Mouse (Mus musculus): ENCODE measurements around the gene Capn10. TPM values are rescaled to one million over a fixed set of nuclear protein-coding genes. Genes with fewer than 3 reads are reported as not detected.
A peak's percentile ranks its signal among the peaks of the same experiment; 100 is the strongest.

The Capn10 gene
- 27.7 and 30.4 TPM in 2 replicates for polyA plus RNA-seq (2015; fragmentation: Nextera tagmentation; extraction: Ambion mirVana)

DNA sequence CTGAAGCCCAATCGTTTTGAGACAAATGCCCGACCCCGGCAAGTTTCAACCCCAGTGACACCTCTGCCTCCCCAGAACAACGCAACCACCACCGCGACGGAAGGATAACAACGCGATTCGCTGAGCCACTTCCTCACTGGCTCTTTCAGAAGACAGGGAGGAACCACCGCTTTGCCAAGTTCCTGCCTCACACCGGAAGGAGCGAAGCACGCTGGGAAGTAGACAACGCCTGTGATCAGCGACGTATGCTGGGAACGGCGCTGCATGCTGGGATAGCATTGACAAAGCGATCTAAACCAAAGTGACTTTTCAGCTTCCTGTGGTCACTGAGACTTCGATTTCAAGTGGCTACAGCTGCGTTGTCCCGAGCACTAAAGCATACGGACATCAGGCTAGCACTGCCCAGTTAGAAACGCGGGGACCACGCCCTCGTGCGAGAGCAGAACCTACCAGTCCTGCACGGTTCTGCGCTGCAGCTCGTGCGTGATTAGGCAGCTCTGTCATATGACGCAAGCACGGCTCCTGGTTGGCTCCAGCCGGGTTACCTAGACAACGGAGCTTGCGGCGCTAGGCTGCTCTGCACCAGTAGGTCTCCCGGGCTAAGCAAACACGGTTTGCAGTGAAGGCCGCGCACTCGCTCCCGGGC, at the start of gene Capn10:
Capn10 (plus strand) TSS at position 195 of the 646 bp plus-strand sequence.
- peak; percentile 99 for ATAC-seq (ENCODE audit: borderline replicate concordance, extremely low read depth, low FRiP score, low TSS enrichment)
- Histone ChIP-seq H3K36me3 (peaks cover 10% of the 10 kb centered on the region), H3K9me3 (no peaks in the 10 kb centered on the region), H3K4me3 (peak within 1 kb of the TSS; percentile 78), H3K9ac (peak within 1 kb of the TSS; percentile 71), H3K27ac (peak within 1 kb of the TSS; percentile 97), H3K4me1 (peaks cover 22% of the 10 kb centered on the region), H3K4me2 (peak within 1 kb of the TSS; percentile 87), H3K27me3 (no peaks in the 10 kb centered on the region)
- under 1% methylated on average over 45 of the region's 45 CpGs for WGBS

DNA sequence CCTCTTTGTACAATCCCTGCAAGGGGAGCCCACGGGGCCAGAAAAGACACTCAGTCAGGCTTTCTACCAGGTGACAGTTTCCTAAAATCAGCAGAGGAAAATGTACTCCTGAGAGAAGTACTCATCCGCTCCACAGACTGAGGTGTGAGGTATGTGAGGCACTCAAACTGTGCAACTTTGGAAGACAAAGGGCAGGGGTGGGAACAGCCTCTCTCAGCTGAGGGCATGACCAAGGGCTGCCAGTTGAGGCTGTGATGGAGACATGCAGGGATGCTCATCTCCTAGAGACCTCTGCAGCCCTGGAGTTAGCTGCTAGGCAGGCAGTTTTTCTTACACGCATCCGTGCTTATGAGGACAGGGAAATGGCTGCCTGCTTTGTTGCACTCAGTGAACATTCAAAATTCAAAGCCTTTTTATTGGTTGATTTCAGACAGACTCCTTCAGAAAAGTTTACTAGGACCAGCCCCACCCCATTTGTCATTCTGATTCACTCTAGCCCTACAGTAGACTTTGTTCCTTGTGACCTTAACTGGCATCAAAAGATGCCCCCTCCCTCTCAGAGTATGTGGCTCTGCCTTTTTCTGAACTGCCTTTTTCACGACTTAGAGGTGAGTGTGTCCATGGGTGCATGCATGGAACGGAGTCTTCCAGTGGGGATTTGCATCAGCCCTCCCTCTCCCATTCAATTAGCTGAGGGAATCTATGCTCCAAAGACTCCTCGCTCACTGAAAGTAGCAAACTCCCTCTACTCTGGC, 45.1 kb upstream of the Capn10 start:
- Histone ChIP-seq H3K4me3 (no peak overlapping the region), H3K36me3 (no peaks in the 10 kb centered on the region), H3K9ac (no peak overlapping the region), H3K4me1 (no peaks in the 10 kb centered on the region), H3K4me2 (no peak overlapping the region), H3K27me3 (no peaks in the 10 kb centered on the region), H3K9me3 (no peaks in the 10 kb centered on the region), H3K27ac (no peak overlapping the region)
- WGBS: 62% methylated on average over 7 of the region's 7 CpGs
- ATAC-seq (ENCODE audit: borderline replicate concordance, extremely low read depth, low FRiP score, low TSS enrichment): no peak

GRCm38 (mm10) chr1:92892791-92893190, 41.4 kb upstream of the Capn10 start:
- H3K4me1 ChIP-seq: no peaks in the 10 kb centered on the region
- no peaks in the 10 kb centered on the region for H3K27me3 ChIP-seq
- H3K4me3 ChIP-seq: no peak overlapping the region
- no peak for ATAC-seq (ENCODE audit: borderline replicate concordance, extremely low read depth, low FRiP score, low TSS enrichment)
- no peaks in the 10 kb centered on the region for H3K9me3 ChIP-seq
- 58% methylated on average over 3 of the region's 3 CpGs for WGBS
- H3K36me3 ChIP-seq: no peaks in the 10 kb centered on the region
- no peak overlapping the region for H3K27ac ChIP-seq
- H3K4me2 ChIP-seq: no peak overlapping the region
- no peak overlapping the region for H3K9ac ChIP-seq

GRCm38 (mm10) chr1:92893896-92894295, 40.3 kb upstream of the Capn10 start:
- no peaks in the 10 kb centered on the region; the same call in 1 of the 2 replicates for H3K27me3 ChIP-seq
- H3K9ac ChIP-seq: no peak overlapping the region
- no peak overlapping the region for H3K4me3 ChIP-seq
- H3K4me1 ChIP-seq: no peaks in the 10 kb centered on the region
- ATAC-seq (ENCODE audit: borderline replicate concordance, extremely low read depth, low FRiP score, low TSS enrichment): no peak
- H3K9me3 ChIP-seq: no peaks in the 10 kb centered on the region
- H3K36me3 ChIP-seq: no peaks in the 10 kb centered on the region
- 60% methylated on average over 3 of the region's 3 CpGs for WGBS
- no peak overlapping the region for H3K27ac ChIP-seq
- no peak overlapping the region for H3K4me2 ChIP-seq

GRCm38 (mm10) chr1:92895089-92895488, 39.1 kb upstream of the Capn10 start:
- H3K4me3 ChIP-seq: no peak overlapping the region
- H3K9me3 ChIP-seq: no peaks in the 10 kb centered on the region
- no peaks in the 10 kb centered on the region for H3K4me1 ChIP-seq
- no peaks in the 10 kb centered on the region for H3K36me3 ChIP-seq
- ATAC-seq (ENCODE audit: borderline replicate concordance, extremely low read depth, low FRiP score, low TSS enrichment): no peak
- no peak overlapping the region for H3K9ac ChIP-seq
- no peak overlapping the region for H3K27ac ChIP-seq
- no peak overlapping the region for H3K4me2 ChIP-seq
- H3K27me3 ChIP-seq: peaks cover 8% of the 10 kb centered on the region; the same call in 1 of the 2 replicates
- 9% methylated on average over 3 of the region's 3 CpGs for WGBS

DNA sequence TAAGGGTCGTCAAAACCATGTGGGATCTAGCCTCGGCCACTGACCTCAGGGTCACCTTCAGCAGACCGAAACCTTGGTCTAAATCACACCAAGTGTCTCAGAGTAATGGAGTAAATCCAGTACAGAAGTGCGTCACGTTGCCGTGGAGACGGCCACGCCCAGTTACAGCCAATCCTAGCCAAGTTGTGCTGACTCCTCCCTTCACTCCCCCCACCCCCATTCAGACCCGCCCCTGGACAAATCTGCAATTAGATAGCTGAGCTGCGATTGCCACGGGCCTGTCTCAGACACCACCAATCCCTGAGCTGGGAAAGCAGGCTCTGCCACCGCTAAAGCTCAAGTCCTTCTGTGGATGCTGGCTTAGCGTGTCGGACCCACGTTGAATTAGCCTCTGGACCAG, 31.4 kb upstream of the Capn10 start, which contains the start of gene Ankmy1:
Ankmy1 (minus strand) TSS at position 121 of the 400 bp plus-strand sequence.
- Histone ChIP-seq H3K9me3 (no peaks in the 10 kb centered on the region), H3K36me3 (no peaks in the 10 kb centered on the region), H3K9ac (no peak within 1 kb of the TSS), H3K27ac (no peak within 1 kb of the TSS), H3K4me3 (peak within 1 kb of the TSS; percentile 21), H3K27me3 (peaks cover 25% of the 10 kb centered on the region), H3K4me2 (peak within 1 kb of the TSS; percentile 53), H3K4me1 (peaks cover 18% of the 10 kb centered on the region)
- peak; percentile 49; the same call in 1 of the 2 replicates for ATAC-seq (ENCODE audit: borderline replicate concordance, extremely low read depth, low FRiP score, low TSS enrichment)
- under 1% methylated on average over 15 of the region's 15 CpGs for WGBS

DNA sequence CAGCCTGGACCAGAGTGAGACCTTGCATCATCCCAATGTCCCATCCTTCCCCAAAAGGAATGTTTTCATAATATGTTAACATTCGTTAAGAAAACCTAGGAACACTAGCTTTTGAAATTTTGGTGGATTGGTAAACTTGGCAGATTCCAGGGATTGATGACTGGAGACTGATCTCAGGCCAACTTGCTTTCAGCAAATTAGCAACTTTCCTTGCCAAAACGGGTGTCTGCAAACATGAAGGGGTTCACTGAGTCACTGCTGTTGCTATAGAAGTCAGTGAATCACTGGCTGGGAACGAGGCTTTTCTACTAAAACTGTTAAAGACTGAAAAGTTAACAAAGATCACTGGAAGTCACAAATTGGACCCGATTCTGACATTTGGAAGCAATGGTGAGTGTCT, 30.5 kb upstream of the Capn10 start:
- Histone ChIP-seq H3K36me3 (no peaks in the 10 kb centered on the region), H3K27me3 (peaks cover 25% of the 10 kb centered on the region), H3K4me3 (no peak overlapping the region), H3K4me1 (peaks cover 22% of the 10 kb centered on the region), H3K9me3 (no peaks in the 10 kb centered on the region), H3K4me2 (no peak overlapping the region), H3K27ac (no peak overlapping the region), H3K9ac (no peak overlapping the region)
- WGBS: 59% methylated on average over 4 of the region's 4 CpGs
- no peak for ATAC-seq (ENCODE audit: borderline replicate concordance, extremely low read depth, low FRiP score, low TSS enrichment)

DNA sequence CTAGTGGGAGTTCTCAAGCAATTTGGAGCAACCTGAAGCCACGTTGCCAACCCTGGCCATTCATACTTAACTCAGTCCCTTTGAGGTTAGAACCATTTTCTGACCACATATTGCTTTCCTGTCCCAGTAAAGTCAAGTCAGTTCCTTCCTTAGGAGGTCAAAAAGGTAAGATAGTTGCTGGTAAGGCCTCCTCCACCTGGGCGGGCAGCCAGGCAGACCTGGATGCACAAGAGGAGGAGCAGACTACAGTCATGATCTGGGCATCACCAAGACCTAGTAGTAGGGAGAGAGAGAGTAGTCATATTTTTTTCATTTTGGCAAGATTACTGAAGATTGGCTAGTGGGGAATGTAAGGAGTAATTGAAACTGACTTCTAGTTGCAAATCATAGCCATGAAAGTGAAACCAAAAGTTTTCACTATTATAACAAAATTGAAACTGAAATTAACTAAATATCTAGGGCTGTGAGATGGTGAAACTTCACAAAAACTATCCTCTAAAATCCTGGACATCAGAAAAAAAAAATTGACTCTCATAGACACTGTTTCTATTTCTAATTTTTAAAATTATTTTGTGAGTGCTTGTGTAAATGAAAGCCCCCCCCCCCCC, 28.4 kb upstream of the Capn10 start:
- WGBS: 92% methylated on average over 2 of the region's 2 CpGs
- Histone ChIP-seq H3K27ac (no peak overlapping the region), H3K4me3 (no peak overlapping the region)

DNA sequence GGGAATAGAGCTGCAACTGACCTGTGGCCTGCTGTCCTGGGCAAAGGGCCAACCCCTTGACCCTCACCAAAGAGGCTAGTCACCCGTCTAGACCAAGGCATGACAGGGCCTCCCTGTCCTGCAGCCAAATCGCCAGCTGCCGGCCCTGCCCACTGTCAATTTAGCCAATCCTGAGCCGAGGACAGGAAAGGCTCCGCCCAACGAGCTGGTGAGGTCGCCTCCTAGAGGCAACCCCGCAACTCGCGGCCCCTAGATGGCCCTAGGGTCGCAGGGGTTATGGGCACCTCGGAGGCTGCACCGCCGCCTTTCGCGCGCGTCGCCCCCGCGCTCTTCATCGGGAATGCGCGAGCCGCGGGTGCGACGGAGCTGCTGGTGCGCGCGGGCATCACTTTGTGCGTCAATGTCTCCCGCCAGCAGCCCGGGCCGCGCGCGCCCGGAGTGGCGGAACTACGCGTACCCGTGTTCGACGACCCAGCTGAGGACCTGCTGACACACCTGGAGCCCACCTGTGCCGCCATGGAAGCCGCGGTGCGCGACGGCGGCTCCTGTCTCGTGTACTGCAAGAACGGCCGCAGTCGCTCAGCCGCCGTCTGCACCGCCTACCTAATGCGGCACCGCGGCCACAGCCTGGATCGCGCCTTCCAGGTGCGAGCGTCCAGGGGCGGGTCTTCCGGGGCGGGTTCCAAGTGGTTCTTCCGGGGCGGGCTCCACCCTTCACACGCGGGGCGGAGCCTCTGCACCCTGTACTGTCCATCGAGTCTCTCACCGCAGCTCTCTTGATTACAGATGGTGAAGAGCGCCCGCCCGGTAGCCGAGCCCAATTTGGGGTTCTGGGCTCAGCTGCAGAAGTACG, 27.2 kb upstream of the Capn10 start, which contains the start of gene Dusp28:
Dusp28 (plus strand) TSS at position 203 of the 853 bp plus-strand sequence.
- ATAC-seq (ENCODE audit: borderline replicate concordance, extremely low read depth, low FRiP score, low TSS enrichment): peak; percentile 91
- Histone ChIP-seq H3K4me3 (peak within 1 kb of the TSS; percentile 55), H3K27ac (peak within 1 kb of the TSS; percentile 87), H3K4me1 (peaks cover 39% of the 10 kb centered on the region), H3K27me3 (peaks cover 4% of the 10 kb centered on the region; the same call in 1 of the 2 replicates), H3K36me3 (no peaks in the 10 kb centered on the region), H3K9ac (peak within 1 kb of the TSS; percentile 55), H3K4me2 (peak within 1 kb of the TSS; percentile 74), H3K9me3 (no peaks in the 10 kb centered on the region)
- WGBS: under 1% methylated on average over 81 of the region's 81 CpGs

More for the DNA sequence above, 28.4 kb upstream of the Capn10 start:
- Histone ChIP-seq H3K9me3 (no peaks in the 10 kb centered on the region), H3K9ac (no peak overlapping the region), H3K4me2 (no peak overlapping the region), H3K27me3 (peaks cover 16% of the 10 kb centered on the region), H3K36me3 (no peaks in the 10 kb centered on the region), H3K4me1 (peaks cover 32% of the 10 kb centered on the region)
- ATAC-seq (ENCODE audit: borderline replicate concordance, extremely low read depth, low FRiP score, low TSS enrichment): no peak

DNA sequence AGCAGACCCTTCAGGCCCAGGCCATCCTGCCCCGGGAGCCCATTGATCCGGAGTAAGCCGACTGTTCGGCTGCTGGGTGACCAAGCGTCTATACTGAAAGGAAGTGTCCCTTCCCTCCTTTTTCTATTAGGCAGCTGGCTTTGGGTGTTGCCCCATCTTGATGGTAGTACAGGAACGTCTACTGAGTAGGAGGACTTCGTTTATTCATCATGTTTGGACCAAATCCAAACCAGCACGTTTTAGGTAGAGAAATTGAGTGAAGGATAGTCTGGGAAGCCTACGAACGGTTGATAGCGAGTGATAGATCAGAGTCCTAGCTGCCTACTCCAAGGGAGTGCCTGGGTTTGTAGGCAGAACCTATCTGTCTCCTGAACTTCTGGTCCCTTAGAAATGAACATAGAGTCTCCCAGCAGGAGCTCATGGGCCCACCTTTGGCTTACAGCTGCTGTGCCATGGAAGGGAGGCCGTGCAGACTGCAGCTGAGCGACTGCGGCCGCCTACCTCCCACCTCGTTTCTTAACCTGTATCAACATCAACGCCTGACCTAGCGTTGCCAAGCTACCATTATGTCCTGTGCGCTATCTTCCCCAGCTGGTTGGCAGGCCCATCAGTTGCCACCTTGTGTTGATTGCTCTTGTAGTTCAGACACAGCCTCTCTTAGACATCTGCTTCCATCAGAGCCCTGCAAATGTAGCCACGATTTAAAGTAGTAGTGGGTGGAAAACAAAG, 26.4 kb upstream of the Capn10 start:
- Histone ChIP-seq H3K36me3 (no peaks in the 10 kb centered on the region), H3K4me3 (peak overlapping the region; percentile 55), H3K27me3 (no peaks in the 10 kb centered on the region), H3K9me3 (no peaks in the 10 kb centered on the region), H3K4me2 (peak overlapping the region; percentile 74), H3K27ac (peak overlapping the region; percentile 87), H3K4me1 (peaks cover 41% of the 10 kb centered on the region), H3K9ac (peak overlapping the region; percentile 55)
- no peak for ATAC-seq (ENCODE audit: borderline replicate concordance, extremely low read depth, low FRiP score, low TSS enrichment)
- 37% methylated on average over 20 of the region's 20 CpGs for WGBS

DNA sequence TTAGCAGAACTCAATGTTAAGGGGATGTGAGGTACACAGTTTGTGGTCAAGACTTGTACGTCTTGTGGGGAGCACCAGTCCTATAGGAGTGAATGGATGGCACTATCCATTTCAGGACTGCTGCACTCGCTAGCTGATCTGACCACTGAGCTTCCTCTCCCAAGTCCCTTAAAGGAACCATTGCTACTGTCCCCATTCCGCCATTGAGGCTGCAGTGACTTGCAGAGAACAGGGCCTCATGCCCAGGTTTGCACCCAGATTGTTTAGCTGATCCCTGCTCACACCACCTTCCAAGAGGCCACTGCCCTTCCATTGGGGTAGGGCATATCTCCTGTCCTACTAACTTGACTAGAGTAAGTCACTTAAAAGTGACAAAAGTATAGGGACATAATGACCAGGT, 25.5 kb upstream of the Capn10 start:
- Histone ChIP-seq H3K36me3 (no peaks in the 10 kb centered on the region), H3K27ac (no peak overlapping the region), H3K4me2 (no peak overlapping the region), H3K9me3 (no peaks in the 10 kb centered on the region), H3K4me3 (no peak overlapping the region), H3K4me1 (peaks cover 35% of the 10 kb centered on the region), H3K27me3 (no peaks in the 10 kb centered on the region), H3K9ac (no peak overlapping the region)
- 94% methylated on average over 3 of the region's 3 CpGs for WGBS
- no peak for ATAC-seq (ENCODE audit: borderline replicate concordance, extremely low read depth, low FRiP score, low TSS enrichment)
